Mouse (Mus musculus) bone marrow, adult 2 months (tissue): Measurements from ENCODE around the gene Rnf168. TPM values are rescaled to one million over a fixed set of nuclear protein-coding genes. Genes with fewer than 3 reads are reported as not detected.

Experiments used
- H3K27ac ChIP-seq: fragments of 200-500 bp; 2 replicates; pipeline ENCODE4 v1.5.1; 2012; ENCODE audit warnings: low read depth, mild to moderate bottlenecking, control low read depth, inconsistent platforms, low read length; ENCODE audit not compliant: control insufficient read depth, poor library complexity, insufficient read depth
- H3K4me1 ChIP-seq: fragments of 200-500 bp; 2 replicates; pipeline ENCODE4 v1.6.1; 2011; ENCODE audit warnings: low read length; ENCODE audit not compliant: control insufficient read depth, insufficient read depth
- H3K4me3 ChIP-seq: fragments of 200-500 bp; replicated peaks from 2 replicates; pipeline ENCODE3; 2011; ENCODE audit warnings: mild to moderate bottlenecking, low read depth, low read length, control low read depth; ENCODE audit not compliant: control insufficient read depth
- CTCF ChIP-seq: fragments of 200-500 bp; IDR thresholded peaks from 2 replicates; pipeline ENCODE4 v1.5.1; 2011; ENCODE audit warnings: low read length, control low read depth; ENCODE audit not compliant: control insufficient read depth, insufficient read depth
- POLR2A ChIP-seq: fragments of 200-500 bp; IDR thresholded peaks from 2 replicates; pipeline ENCODE4 v1.6.1; 2011; ENCODE audit warnings: low read depth, mild to moderate bottlenecking, control low read depth, low read length, borderline replicate concordance; ENCODE audit not compliant: control insufficient read depth
- WGBS: fragments of 180-500 bp; shearing (Covaris S2); methylation state at CpG from one replicate; pipeline ENCODE4 v1.1.7; 2018; 5-methylcytosine and 5-hydroxymethylcytosine counted together
- polyA plus RNA-seq: library from polyadenylated mRNA; stranded (reverse); fragments of >200 nt; gene quantifications from 2 replicates; pipeline ENCODE4 v1.2.4, GENCODE M21; 2011; ENCODE audit warnings: low replicate concordance; ENCODE audit not compliant: missing spikeins, insufficient read depth, insufficient read length

The Rnf168 gene
- polyA plus RNA-seq, 1 experiment, result 32.5 TPM

DNA sequence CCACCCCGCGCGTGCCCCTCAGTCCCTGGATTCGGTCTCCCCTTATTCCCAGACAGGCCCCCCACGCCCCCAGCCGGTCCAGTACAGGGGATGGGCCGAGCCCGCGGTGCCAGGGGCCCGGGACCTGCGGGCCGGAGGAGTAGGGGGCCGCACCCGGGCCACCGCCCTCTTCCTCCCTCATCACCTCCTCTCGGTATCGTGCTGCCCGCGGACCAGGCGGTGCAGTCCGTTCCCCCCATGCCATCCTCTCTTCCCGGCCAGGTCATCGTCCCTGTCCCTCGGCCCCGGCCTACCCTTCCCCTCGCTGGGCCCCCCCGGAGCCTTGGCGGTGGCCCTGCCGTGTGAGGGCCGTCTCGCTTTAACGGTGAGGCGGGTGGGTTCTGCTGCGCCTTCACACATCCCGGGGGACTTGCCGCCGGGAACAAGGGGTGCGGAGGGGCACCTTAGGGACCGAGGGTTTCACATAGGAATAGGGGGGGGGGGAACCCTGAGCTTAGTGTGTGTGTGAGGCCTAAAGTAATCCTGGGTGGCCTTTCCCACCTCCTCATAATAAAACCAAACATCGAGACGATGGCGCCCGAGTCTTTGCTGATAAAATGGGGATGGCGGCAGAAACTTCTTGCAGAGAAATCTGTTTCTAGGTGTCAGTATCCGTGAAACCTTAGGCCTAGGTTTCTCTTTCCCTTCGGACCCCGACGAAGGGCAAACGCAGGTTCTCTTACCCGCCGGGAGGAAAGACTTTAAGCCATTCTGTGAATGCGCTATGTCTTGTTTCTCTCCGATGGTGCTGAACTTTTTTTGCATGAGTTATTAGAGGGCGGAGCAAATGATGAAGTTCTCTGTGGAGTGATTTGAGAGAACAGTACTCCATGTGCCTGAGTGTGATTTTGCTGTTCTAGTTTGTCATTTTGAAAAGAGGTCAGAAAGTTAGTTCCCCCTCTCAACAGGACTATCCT, 55.6 kb downstream of the Rnf168 start:
- WGBS, result under 1% methylated on average over 49 of the region's 54 CpGs
- H3K4me3 ChIP-seq, result peak overlapping the region; percentile 99
- peaks cover 2% of the 10 kb centered on the region for H3K4me1 ChIP-seq
- TF ChIP-seq CTCF (no peak), POLR2A (no peak)
- H3K27ac ChIP-seq, result peak overlapping the region; percentile 92

DNA sequence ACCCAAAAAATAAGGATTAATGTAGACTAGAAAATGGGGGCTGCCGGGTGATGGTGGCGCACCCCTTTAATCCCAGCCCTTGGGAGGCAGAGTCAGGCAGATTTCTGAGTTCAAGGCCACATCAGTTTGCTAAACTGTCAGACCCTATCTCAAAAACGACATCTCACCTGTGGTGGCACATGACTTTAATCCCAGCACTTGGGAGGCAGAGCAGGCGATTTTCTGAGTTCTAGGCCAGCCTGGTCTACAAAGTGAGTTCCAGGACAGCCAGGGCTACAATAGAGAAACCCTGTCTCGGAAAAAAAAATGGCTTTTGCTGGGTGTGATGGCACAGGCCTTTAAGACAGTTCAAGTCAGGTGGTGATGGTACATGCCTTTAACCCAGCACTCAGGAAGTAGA, 57.9 kb downstream of the Rnf168 start:
- no peak overlapping the region for H3K27ac ChIP-seq
- no peak overlapping the region for H3K4me3 ChIP-seq
- 87% methylated on average over 5 of the region's 5 CpGs for WGBS
- no peak for TF ChIP-seq POLR2A
- no peak for TF ChIP-seq CTCF
- peaks cover 4% of the 10 kb centered on the region for H3K4me1 ChIP-seq

DNA sequence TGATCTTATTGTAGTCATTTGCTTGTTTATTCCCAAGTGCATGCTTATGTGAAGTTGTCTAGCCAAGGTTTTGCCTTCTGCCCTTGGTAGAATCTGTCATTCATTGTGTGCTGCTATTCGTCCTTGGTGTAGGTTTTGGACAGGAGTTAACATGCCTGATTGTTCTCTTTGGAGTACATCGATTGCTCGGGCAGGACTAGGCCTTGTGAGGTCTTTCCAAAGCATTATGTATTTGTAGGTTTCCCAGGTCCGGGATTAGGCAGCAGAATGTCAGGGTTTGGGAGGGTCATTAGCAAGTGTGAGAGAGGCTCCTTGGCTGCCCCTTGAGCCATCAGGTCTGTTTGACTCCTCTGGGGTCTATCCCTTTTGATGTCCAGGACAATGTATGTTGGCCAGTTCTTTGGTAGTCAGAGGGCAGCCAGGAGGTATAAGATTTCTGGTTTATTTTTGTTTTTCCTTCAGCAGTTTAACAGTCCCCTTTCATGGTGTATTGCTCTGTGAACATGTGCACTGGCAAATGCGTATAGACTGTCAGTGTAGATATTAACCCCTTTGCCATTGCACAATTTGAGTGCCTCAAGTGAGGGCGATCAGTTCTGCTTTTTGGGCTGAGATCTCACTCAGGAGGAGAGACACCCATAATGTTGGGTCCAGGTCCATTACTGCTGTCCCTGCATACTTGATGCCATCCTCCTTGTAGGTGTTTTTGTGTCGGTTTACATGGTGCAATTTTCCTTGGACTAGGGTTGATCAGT, 58.9 kb downstream of the Rnf168 start:
- Histone ChIP-seq H3K27ac (no peak overlapping the region), H3K4me3 (no peak overlapping the region), H3K4me1 (peaks cover 4% of the 10 kb centered on the region)
- no peak for TF ChIP-seq POLR2A
- no peak for TF ChIP-seq CTCF
- 57% methylated on average over 7 of the region's 7 CpGs for WGBS

DNA sequence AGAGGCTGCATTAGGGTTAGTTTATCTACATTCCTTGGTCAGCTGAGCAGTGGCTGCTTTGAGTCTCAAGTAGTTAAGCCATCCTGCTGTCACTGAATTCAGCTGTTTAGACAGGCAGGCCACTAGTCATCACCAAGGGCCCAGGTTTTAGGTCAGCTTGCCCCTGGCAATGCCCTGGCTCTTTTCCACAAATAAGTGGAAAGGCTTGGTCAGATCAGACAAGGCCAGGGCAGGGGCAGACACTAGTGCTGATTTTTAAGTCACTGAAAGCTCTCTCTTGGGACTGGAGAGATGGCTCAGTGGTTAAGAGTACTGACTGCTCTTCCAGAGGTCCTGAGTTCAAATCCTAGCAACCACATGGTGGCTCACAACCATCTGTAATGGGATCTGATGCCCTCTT, 59.7 kb downstream of the Rnf168 start:
- no peak overlapping the region for H3K4me3 ChIP-seq
- no peak overlapping the region for H3K27ac ChIP-seq
- no peak for TF ChIP-seq CTCF
- TF ChIP-seq POLR2A, result no peak
- peaks cover 4% of the 10 kb centered on the region for H3K4me1 ChIP-seq

DNA sequence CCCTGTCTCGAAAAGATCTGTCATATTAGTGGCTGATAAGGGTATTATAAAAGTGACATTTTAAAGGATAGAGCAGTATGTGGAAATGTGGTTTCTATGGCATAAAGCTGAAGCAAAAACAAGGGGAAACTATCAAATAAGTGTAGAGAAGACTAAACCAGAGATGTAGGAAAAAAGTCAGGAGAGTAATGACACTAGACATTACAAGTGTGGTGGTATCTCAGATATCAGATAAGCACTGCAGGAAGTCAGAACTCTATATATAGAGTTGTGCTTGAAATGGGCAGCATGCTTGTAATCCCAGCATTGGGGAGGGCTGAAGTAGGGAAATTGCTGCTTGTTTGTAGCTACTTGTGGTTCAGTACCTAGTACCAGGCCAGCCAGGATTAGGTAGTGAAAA, 63.2 kb downstream of the Rnf168 start:
- Histone ChIP-seq H3K4me1 (peaks cover 4% of the 10 kb centered on the region), H3K27ac (no peak overlapping the region), H3K4me3 (no peak overlapping the region)
- TF ChIP-seq CTCF, result no peak
- no peak for TF ChIP-seq POLR2A
- WGBS, result 38% methylated on average over 1 of the region's 1 CpGs

DNA sequence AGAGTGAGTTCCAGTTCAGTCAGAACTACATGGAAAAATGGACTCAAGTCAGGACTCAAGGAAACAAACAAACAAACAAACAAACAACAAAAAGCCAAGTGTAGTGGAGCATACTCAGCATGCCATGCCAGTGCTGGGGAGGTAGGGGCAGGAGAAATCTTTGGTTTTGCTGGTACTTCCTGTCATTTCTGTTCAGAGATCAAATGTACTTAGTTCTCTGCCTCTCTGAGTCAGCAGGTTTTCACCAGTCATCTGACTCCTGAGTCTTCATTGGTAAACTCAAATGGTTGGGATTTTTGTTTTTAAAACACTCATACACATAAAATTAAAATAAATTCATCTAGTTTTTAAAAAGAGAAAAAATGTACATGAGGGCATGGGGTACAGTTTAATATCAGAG, 68.3 kb downstream of the Rnf168 start:
- no peak overlapping the region for H3K27ac ChIP-seq
- no peak overlapping the region for H3K4me3 ChIP-seq
- no peak for TF ChIP-seq CTCF
- no peaks in the 10 kb centered on the region for H3K4me1 ChIP-seq

DNA sequence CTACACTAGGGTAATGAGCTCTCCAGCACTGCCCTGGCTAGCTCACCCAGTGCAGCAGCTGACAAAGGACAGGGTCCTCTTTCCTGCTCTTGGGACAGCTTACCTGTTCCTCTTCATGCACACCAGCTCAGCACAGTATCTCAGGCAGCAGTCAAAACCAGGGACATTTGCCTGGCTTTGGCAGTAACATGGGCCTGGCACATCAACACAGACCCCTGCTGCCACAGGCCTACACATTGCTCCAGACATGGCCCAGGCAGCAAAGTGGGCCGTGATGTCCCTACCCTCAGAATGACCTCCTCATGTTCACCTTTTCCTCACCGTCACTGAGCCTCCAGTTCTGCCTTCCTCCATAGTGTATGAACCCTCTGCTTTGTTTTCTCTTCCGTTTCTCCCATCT, 73.5 kb downstream of the Rnf168 start:
- Histone ChIP-seq H3K4me1 (no peaks in the 10 kb centered on the region), H3K27ac (no peak overlapping the region), H3K4me3 (no peak overlapping the region)
- 89% methylated on average over 3 of the region's 3 CpGs for WGBS
- TF ChIP-seq CTCF, result no peak
- TF ChIP-seq POLR2A, result no peak

Other genes starting within 250 kb of the Rnf168 start
- gene Pak2, start 198.1 kb upstream of the Rnf168 start, polyA plus RNA-seq, result 12.7 and 25.2 TPM in 2 replicates
- gene Pigx, start 177.7 kb upstream of the Rnf168 start, polyA plus RNA-seq, result 11.1 and 35.7 TPM in 2 replicates
- gene Cep19, start 177.7 kb upstream of the Rnf168 start, polyA plus RNA-seq, result 4.5 and 11.3 TPM in 2 replicates
- gene Nrros, start 111.9 kb upstream of the Rnf168 start, polyA plus RNA-seq, result 22.6 and 50.5 TPM in 2 replicates
- 3.3 and 6.1 TPM in 2 replicates for gene Bex6, start 97.6 kb upstream of the Rnf168 start, polyA plus RNA-seq
- 4.4 and 6.0 TPM in 2 replicates for gene Fbxo45, start 30.3 kb upstream of the Rnf168 start, polyA plus RNA-seq
- 14.0 and 15.5 TPM in 2 replicates for gene Wdr53, start 30.2 kb upstream of the Rnf168 start, polyA plus RNA-seq
- gene Smco1, start 6.0 kb upstream of the Rnf168 start, polyA plus RNA-seq, result not detected in 2 replicates
- gene Ubxn7, start 54.8 kb downstream of the Rnf168 start, polyA plus RNA-seq, result 7.1 and 9.0 TPM in 2 replicates
- 3.2 TPM in 1 of 2 replicates, not detected in the other for gene Tm4sf19, start 123.0 kb downstream of the Rnf168 start, polyA plus RNA-seq
- 5.4 and 13.9 TPM in 2 replicates for gene Tctex1d2, start 142.2 kb downstream of the Rnf168 start, polyA plus RNA-seq
- 40.6 and 49.6 TPM in 2 replicates for gene Pcyt1a, start 153.5 kb downstream of the Rnf168 start, polyA plus RNA-seq
- gene Slc51a, start 210.4 kb downstream of the Rnf168 start, polyA plus RNA-seq, result not detected in 2 replicates
- gene Zdhhc19, start 218.8 kb downstream of the Rnf168 start, polyA plus RNA-seq, result not detected in 2 replicates